Mouse (Mus musculus) forebrain, embryonic 14.5 days (tissue): ENCODE results near the gene Nck1. TPM values are rescaled to one million over a fixed set of nuclear protein-coding genes. Genes with fewer than 3 reads are reported as not detected.

ENCODE experiments used
- ATAC-seq: fragments of 200-750 bp; cut with Nextera tagmentation; 2 replicates; pipeline ENCODE4 v1.8.0; 2017; ENCODE audit warnings: mild to moderate bottlenecking, moderate library complexity
- DNase-seq: peaks from one replicate; pipeline ENCODE4 v3.0.0-alpha.2; 2015; ENCODE audit warnings: low spot score
- H3K27ac ChIP-seq: fragments of 300-500 bp; sonication (generic); 2 replicates; pipeline ENCODE4 v1.5.1; 2014; ENCODE audit warnings: low read depth, mild to moderate bottlenecking, control low read depth, low read length, moderate library complexity
- H3K27me3 ChIP-seq: fragments of 300-500 bp; sonication (generic); replicated peaks from 2 replicates; pipeline ENCODE4 v1.6.1; 2014; ENCODE audit warnings: low read length, control low read depth, mixed read lengths; ENCODE audit not compliant: control insufficient read depth, insufficient read depth
- H3K36me3 ChIP-seq: fragments of 300-500 bp; sonication (generic); 2 replicates; pipeline ENCODE4 v1.6.1; 2014; ENCODE audit warnings: low read length, control low read depth; ENCODE audit not compliant: control insufficient read depth, insufficient read depth
- H3K4me1 ChIP-seq: fragments of 300-500 bp; sonication (generic); 2 replicates; pipeline ENCODE4 v1.6.1; 2014; ENCODE audit warnings: antibody characterized with exemption, low read length, control low read depth; ENCODE audit not compliant: control insufficient read depth, insufficient read depth
- H3K4me2 ChIP-seq: fragments of 300-500 bp; sonication (generic); 2 replicates; pipeline ENCODE4 v1.6.1; 2014; ENCODE audit warnings: mild to moderate bottlenecking, control low read depth, low read length
- H3K4me3 ChIP-seq: fragments of 300-500 bp; sonication (generic); 2 replicates; pipeline ENCODE4 v1.5.1; 2014; ENCODE audit warnings: low read depth, low read length, control low read depth
- H3K9ac ChIP-seq: fragments of 300-500 bp; sonication (generic); 2 replicates; pipeline ENCODE4 v1.6.1; 2014; ENCODE audit warnings: mild to moderate bottlenecking, low read length, control low read depth, moderate library complexity
- H3K9me3 ChIP-seq: fragments of 300-500 bp; sonication (generic); replicated peaks from 2 replicates; pipeline ENCODE4 v1.6.1; 2016; ENCODE audit warnings: low read length, control low read depth, mixed read lengths; ENCODE audit not compliant: control insufficient read depth
- WGBS: fragments of 180-500 bp; shearing (Covaris S2); extraction: QIAGEN DNeasy Blood & Tissue Kit; methylation state at CpG from one replicate; pipeline ENCODE4 v1.1.7; 2014; 5-methylcytosine and 5-hydroxymethylcytosine counted together
- polyA plus RNA-seq: library from polyadenylated mRNA; unstranded; fragments of >200 nt; fragmentation: Nextera tagmentation; extraction: Ambion mirVana; gene quantifications from 2 replicates; pipeline ENCODE4 v1.2.1, GENCODE M21; 2014

Nck1 gene
- polyA plus RNA-seq, 1 experiment from 2014 or later: 52.2 TPM

- H3K27ac ChIP-seq: no peak overlapping the region
- H3K9me3 ChIP-seq: no peaks in the 10 kb centered on the region
- 87% methylated on average over 3 of the region's 3 CpGs for WGBS
- DNase-seq: no peak
- H3K36me3 ChIP-seq: peaks cover 4% of the 10 kb centered on the region; the same call in 1 of the 2 replicates
- H3K4me2 ChIP-seq: no peak overlapping the region
- H3K27me3 ChIP-seq: no peaks in the 10 kb centered on the region
- H3K4me3 ChIP-seq: no peak overlapping the region
- ATAC-seq: no peak
- H3K9ac ChIP-seq: no peak overlapping the region
- H3K4me1 ChIP-seq: 0 out of 2 replicates have a peak, but pooled peaks cover 5% of the 10 kb centered on the region
These were observed 76.3 kb downstream of the Nck1 start for GRCm38 (mm10) chr9:100469681-100470080.

GRCm38 (mm10) chr9:100468151-100468550 is 77.8 kb downstream of the Nck1 start:
- no peak overlapping the region for H3K27ac ChIP-seq
- 0 out of 2 replicates have a peak, but pooled peaks cover 5% of the 10 kb centered on the region for H3K4me1 ChIP-seq
- H3K27me3 ChIP-seq: no peaks in the 10 kb centered on the region
- no peak overlapping the region for H3K4me3 ChIP-seq
- peaks cover 4% of the 10 kb centered on the region; the same call in 1 of the 2 replicates for H3K36me3 ChIP-seq
- no peak overlapping the region for H3K9ac ChIP-seq
- DNase-seq (no peak), ATAC-seq (no peak)
- 95% methylated on average over 8 of the region's 8 CpGs for WGBS
- no peaks in the 10 kb centered on the region for H3K9me3 ChIP-seq
- H3K4me2 ChIP-seq: no peak overlapping the region

- DNase-seq: peak; percentile 49
- Histone ChIP-seq H3K27ac (no peak overlapping the region), H3K9ac (no peak overlapping the region), H3K36me3 (peaks cover 4% of the 10 kb centered on the region; the same call in 1 of the 2 replicates), H3K4me1 (0 out of 2 replicates have a peak, but pooled peaks cover 5% of the 10 kb centered on the region), H3K4me2 (no peak overlapping the region), H3K4me3 (no peak overlapping the region), H3K27me3 (no peaks in the 10 kb centered on the region), H3K9me3 (no peaks in the 10 kb centered on the region)
- ATAC-seq: no peak
- 36% methylated on average over 7 of the region's 7 CpGs for WGBS
These were observed 78.3 kb downstream of the Nck1 start for GRCm38 (mm10) chr9:100467653-100468052.

GRCm38 (mm10) chr9:100466743-100467142 is 79.2 kb downstream of the Nck1 start:
- Histone ChIP-seq H3K27me3 (no peaks in the 10 kb centered on the region), H3K4me2 (no peak overlapping the region), H3K9me3 (no peaks in the 10 kb centered on the region), H3K9ac (no peak overlapping the region), H3K4me1 (0 out of 2 replicates have a peak, but pooled peaks cover 5% of the 10 kb centered on the region), H3K36me3 (peaks cover 4% of the 10 kb centered on the region; the same call in 1 of the 2 replicates), H3K4me3 (no peak overlapping the region), H3K27ac (no peak overlapping the region)
- no peak for ATAC-seq
- peak; percentile 34 for DNase-seq
- 61% methylated on average over 3 of the region's 3 CpGs for whole genome bisulfite sequencing

- ATAC-seq: no peak
- DNase-seq: no peak
- Histone ChIP-seq H3K4me1 (0 out of 2 replicates have a peak, but pooled peaks cover 5% of the 10 kb centered on the region), H3K36me3 (peaks cover 4% of the 10 kb centered on the region; the same call in 1 of the 2 replicates), H3K4me2 (no peak overlapping the region), H3K27ac (no peak overlapping the region), H3K27me3 (no peaks in the 10 kb centered on the region), H3K4me3 (no peak overlapping the region), H3K9ac (no peak overlapping the region), H3K9me3 (no peaks in the 10 kb centered on the region)
- 93% methylated on average over 9 of the region's 9 CpGs for WGBS
These were observed 79.9 kb downstream of the Nck1 start for GRCm38 (mm10) chr9:100465988-100466387.

- Histone ChIP-seq H3K4me2 (no peak overlapping the region), H3K4me3 (no peak overlapping the region), H3K36me3 (peaks cover 4% of the 10 kb centered on the region; the same call in 1 of the 2 replicates), H3K4me1 (0 out of 2 replicates have a peak, but pooled peaks cover 5% of the 10 kb centered on the region), H3K9me3 (no peaks in the 10 kb centered on the region), H3K27ac (no peak overlapping the region), H3K9ac (no peak overlapping the region), H3K27me3 (no peaks in the 10 kb centered on the region)
- WGBS: 94% methylated on average over 5 of the region's 5 CpGs
- DNase-seq: no peak
- ATAC-seq: no peak
These were observed 80.6 kb downstream of the Nck1 start for GRCm38 (mm10) chr9:100465380-100465779.

- Histone ChIP-seq H3K36me3 (peaks cover 4% of the 10 kb centered on the region; the same call in 1 of the 2 replicates), H3K4me3 (no peak overlapping the region), H3K27ac (no peak overlapping the region), H3K4me2 (no peak overlapping the region), H3K9me3 (no peaks in the 10 kb centered on the region), H3K27me3 (no peaks in the 10 kb centered on the region), H3K9ac (no peak overlapping the region), H3K4me1 (0 out of 2 replicates have a peak, but pooled peaks cover 5% of the 10 kb centered on the region)
- WGBS: 93% methylated on average over 2 of the region's 2 CpGs
- no peak for DNase-seq
- ATAC-seq: no peak
These were observed 82.2 kb downstream of the Nck1 start for GRCm38 (mm10) chr9:100463771-100464170.

- Histone ChIP-seq H3K9me3 (no peaks in the 10 kb centered on the region), H3K9ac (no peak overlapping the region), H3K27ac (0 out of 2 replicates have a peak overlapping the region, but pooled peaks have one; percentile 15), H3K36me3 (peaks cover 4% of the 10 kb centered on the region; the same call in 1 of the 2 replicates), H3K4me2 (no peak overlapping the region), H3K4me3 (no peak overlapping the region), H3K27me3 (no peaks in the 10 kb centered on the region), H3K4me1 (0 out of 2 replicates have a peak, but pooled peaks cover under 1% of the 10 kb centered on the region)
- 94% methylated on average over 4 of the region's 4 CpGs for WGBS
- DNase-seq: no peak
- ATAC-seq: no peak
These were observed 83.8 kb downstream of the Nck1 start for GRCm38 (mm10) chr9:100462098-100462497.

- Histone ChIP-seq H3K27me3 (no peaks in the 10 kb centered on the region), H3K4me2 (no peak overlapping the region), H3K9me3 (no peaks in the 10 kb centered on the region), H3K4me3 (no peak overlapping the region), H3K36me3 (peaks cover 4% of the 10 kb centered on the region; the same call in 1 of the 2 replicates), H3K4me1 (no peaks in the 10 kb centered on the region), H3K27ac (peak overlapping the region; percentile 15; the same call in 1 of the 2 replicates), H3K9ac (no peak overlapping the region)
- peak; percentile 49 for DNase-seq
- 63% methylated on average over 9 of the region's 9 CpGs for WGBS
- ATAC-seq: no peak; the same call in 1 of the 2 replicates
These were observed 84.3 kb downstream of the Nck1 start for GRCm38 (mm10) chr9:100461671-100462070.
